Mouse (Mus musculus) mature B cell (primary cell): ENCODE measurements around the gene Cdkn1a.
"Not testable (repeated sequence)": the region's sequence is repeated elsewhere in the genome, so short reads cannot be mapped to it uniquely, and the experiment has no call there.

Source experiments
- in situ Hi-C: fragments of 300-500 bp; cut with MboI; formaldehyde crosslinking; loops from 2 replicates; pipeline ENCODE4 v1.14.3; 2019

Gene Cdkn1a

DNA sequence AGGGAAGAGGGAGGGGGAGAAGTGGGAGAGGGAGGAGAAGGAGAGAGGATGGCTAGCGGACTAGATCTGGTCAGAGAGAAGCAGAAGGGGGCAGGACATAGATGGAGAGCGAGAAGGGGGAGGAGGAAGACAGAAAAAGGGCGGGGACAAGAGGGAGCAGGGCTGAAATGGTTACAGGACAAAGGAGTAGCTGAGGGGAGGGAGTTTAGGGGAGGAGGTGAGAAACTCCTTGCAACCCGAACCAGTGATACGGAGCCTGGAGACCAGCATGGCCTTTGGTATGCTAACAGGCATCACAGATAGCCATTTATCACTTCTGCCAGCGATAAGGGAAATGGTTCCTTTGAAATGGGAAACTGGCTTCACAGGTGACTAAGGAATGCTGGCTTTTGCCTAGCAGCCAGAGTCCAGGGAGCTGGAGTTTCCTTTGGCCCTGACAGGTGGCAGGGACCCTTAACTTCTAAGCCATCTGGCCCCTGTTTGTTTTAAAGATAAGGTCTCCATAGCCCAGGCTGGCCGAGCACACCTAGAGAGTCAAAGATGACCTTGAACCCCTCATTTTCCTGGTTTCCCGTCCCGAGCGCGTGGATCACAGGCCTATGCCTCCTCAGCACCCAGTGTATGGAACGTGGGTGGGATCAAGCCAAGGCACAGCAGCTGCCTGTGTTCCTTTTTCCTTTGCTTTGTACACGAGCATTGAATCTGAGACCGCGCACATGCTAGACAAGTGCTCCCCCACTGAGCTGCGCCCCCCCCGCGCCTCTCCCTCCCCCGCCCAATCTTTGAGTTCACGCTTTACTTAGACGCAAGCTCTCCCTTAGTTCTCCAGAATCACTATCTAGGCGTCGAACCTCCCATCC, 9.8 kb upstream of the Cdkn1a start:
- in situ Hi-C loops = no loop called here

DNA sequence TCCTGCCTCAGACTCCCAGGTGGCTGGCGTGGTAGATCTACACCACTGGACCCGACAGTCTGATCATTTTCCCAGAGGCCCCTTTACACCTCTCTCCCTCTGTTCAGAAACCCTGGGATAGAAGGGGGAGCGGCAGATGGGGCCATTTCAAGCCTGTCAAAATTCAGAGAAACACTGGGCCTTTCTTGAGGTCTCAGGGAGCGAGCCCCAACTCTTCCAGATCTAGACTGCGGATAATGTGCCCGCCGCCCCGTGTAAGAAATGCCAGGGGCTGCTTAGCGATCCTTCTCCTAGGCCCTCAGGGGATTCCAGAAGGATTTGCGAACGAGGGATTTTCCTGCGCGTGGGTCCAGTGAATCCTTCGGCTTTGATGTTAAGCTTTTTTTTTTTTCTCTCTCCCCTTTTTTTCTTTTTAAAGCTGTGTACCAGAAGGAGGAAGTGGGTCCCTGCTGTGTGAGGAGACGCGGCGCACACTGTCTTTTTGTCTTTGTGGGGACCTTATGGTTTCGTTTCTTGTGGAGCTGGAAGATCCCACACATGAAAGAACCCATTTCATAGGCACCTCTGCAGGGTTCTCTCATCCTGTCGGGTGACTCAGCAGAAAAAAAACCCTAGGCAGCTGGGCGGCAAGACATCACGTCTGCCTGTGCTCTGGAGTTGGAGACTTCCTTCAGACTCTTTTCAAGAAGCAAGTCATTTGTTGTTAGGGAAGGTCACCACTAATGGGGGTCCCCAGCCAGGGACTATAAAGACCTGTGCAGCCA, 9.0 kb upstream of the Cdkn1a start:
- in situ Hi-C loops = no loop called here

DNA sequence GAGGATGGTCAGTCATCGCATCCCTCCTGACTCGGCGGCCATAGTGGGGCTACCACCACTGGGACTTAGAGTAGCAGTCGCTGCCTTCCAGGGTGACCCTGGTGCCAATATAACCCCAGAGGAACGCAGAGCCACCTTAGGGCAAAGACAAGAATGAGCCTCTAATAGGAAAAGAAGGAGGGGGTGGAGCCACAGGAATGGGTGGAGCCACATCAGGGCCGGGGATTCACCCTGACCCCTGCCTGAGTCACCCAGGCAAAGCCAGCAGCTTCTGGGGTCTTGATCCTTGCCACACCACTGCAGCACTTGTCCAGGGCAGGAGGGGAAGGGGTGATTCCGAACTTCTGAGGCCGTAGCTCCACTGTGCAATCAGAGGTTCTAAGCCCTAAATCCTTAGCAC, 7.2 kb upstream of the Cdkn1a start:
- in situ Hi-C loops = no loop called here

DNA sequence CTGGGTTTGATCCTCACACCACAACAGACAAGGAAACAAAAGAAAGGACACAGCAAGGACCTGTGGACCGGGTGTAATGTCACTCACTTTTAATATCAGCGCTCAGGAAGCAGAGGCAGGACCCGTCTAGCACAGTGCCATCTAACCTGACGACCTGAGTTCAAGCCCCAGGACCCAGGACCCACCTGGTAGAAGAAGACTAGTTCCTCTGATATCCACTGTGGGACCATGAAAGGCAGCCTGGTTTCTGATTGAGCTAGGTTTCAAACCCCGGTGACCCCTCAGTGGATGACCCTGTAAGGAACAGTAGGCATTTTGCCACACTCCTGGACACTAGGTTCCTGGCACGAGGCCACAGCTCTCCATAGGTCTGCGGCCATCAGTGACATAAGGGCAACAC, 6.1 kb upstream of the Cdkn1a start:
- in situ Hi-C loops = no loop called here

DNA sequence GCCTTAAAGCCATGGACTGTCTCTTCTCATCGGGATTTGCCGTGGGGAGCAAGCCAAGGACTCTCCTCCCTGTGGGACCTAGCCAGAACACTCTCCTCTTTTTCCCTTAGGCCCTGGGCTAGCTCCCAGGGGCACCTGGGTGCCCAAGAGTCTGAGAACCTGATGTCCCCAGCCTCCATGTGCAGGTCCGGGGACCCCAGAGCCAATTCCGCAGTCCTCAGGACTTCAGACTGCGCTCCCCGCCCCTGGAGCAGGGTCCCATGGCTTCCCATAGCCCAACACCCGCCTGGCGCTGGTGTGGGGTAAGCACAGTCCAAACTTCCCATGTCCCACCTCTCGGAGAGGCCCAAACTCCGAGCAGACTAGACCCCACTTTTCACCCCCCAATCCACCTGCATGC, 5.5 kb upstream of the Cdkn1a start:
- in situ Hi-C loops = no loop called here

DNA sequence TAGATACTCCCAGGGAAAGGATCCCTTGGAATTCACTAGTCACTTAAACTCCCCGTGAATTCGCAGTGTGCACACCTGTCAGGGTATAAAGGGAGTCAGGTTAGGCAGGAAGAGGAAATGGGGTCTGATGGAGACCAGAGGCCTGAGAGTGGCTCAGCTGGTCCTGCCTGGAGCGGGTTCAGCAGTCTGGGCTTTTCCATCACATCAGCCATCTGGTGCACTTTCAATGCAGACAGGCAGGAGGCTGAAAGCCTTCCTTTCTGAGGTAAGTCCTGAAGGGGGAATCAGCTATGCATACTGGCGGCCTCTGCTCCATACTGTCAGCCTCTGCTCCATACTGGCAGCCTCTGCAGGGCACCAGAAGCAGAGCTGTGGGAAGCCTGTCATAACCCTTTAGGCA, 3.9 kb upstream of the Cdkn1a start:
- in situ Hi-C loops = no loop called here

DNA sequence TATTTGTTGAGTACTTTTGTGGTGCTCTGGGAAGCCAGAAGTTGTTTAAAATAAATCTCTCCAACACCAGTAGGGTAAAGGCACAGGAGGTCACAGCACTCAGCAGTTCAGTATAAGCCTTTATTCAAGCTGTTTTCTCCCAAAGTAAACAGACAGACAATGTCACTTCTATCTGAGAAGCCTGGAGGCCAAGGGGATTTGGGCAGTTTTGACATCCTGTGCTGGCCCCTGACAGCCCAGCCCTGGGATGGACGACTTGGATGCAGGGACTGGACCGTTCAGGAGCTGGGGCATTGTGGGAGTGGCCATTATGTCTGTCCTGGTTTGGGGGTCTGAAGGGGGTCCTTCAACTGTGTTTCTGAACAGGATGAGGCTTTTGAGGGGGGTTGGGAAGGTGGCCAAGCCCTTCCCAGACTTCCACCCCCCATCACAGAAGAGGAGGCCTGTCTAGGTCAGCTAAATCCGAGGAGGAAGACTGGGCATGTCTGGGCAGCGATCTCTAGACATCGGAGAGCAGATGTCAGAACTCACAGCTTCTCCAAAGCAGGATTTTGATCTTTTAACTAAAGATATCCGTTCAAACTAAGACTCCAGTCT, 670 bp downstream of the Cdkn1a start:
- in situ Hi-C loops = no loop called here

DNA sequence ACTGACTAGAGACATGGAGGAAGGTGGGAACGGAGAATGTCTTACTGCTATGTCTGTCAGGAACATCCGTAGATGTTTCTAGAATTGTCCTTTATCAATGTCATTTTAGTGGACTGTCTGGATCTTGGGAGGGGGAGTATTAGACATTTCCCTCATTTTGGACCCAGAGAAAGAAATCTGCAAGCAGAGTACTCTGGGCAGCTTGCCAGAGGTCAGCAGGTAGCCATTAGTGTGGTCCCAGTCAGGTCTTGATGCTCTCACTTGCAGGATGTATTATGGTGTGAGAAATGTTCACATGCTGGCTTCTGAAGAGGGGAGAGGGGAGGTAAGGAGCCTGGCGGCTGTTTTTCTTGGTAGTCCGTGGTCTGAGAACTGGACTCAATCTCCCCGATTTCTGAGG, 1.7 kb downstream of the Cdkn1a start:
- in situ Hi-C loops = no loop called here

DNA sequence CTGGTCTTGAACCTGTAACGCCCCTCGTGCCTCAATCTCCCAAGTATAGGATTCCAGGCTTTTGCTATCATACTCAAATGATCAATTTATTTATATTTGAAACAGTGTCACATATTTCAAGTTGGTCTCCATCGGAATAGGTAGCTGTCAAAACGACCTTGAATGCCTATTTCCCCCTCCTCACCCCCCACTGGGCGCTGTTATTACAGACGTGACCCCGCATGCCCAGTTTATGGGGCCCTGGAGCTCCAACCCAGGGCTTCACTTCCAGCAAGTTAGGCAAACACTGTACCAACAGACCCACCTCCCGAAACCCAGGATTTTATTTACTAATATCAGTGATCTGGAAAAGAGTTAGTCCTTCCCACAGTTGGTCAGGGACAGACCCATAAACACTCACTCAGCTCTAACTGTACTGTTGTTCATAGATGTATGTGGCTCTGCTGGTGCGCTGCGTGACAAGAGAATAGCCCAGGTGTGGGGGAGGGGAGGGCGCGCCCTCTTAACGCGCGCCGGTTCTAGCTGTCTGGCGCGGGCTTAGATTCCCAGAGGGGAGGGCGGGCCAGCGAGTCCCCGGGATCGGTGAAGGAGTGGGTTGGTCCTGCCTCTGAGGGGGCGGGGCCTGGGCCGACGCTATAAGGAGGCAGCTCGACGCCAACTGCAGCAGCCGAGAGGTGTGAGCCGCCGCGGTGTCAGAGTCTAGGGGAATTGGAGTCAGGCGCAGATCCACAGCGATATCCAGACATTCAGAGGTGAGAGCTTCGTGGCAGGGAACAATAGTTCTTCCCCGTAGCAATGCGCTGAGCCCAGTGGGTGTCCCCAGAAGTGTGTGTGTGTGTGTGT, 2.6 kb downstream of the Cdkn1a start:
- in situ Hi-C loops = no loop called here

DNA sequence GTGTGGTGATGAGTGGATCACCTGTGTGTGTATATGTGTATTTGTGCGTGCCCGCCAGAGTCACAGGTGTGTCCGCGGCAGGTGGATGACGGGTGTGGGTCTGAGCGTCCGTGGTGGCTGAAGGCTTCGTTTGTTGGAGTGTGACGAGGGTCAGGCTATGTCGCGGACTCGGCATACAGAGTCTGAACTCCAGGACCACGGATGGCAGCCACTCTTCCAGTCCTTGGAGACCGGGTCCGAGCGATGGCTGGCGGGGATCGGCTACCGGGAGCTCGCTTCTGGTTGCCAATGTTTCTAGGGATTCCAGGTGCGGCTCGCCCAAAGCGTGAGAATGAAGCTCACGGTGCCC, 3.2 kb downstream of the Cdkn1a start:
- in situ Hi-C loops = no loop called here

DNA sequence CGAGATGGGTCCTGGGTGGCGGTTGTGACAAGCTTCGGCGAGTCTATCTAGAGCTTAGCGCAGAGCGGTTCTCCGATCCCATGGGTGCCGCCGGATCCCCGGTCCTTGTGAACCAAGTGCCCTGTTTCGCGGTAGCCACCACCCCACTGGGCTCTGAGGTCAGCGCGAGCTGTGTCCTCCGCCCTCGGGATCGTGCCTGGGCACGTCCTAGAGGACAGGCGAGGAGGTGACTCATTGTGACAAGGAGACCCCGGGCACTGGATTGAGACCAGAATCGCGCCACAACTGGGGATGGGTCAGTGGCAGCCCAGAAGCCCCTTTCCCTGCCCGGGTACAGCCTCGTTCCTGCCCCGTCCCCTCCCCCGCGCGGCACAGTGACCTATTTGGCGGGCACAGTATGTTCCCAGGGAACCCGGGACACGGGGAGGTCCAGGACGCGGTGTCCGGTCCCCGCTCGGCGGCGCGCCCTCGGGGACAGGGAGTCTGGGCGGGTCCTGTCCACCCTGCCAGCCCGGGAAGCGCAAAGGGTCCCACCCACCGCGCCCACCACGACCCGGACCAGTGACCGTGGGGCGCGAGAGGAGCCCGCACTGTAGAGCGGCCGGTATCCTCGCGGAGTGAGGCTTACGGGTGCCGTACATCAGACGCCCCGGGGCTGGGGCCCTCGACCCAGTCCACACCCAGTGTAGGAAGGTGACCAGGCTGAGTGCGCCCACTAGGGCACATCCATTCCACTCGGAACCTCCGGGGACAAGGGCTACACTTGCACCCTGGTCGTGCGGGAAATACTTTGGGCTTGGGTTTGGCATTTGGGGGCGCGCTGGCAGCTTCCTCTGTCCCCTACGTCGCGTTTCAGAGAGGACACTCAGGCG, 3.8 kb downstream of the Cdkn1a start:
- in situ Hi-C loops = loop anchor here (5.0 kb wide), 1 partner anchor 47 kb away; no protein-coding TSS in a partner anchor

DNA sequence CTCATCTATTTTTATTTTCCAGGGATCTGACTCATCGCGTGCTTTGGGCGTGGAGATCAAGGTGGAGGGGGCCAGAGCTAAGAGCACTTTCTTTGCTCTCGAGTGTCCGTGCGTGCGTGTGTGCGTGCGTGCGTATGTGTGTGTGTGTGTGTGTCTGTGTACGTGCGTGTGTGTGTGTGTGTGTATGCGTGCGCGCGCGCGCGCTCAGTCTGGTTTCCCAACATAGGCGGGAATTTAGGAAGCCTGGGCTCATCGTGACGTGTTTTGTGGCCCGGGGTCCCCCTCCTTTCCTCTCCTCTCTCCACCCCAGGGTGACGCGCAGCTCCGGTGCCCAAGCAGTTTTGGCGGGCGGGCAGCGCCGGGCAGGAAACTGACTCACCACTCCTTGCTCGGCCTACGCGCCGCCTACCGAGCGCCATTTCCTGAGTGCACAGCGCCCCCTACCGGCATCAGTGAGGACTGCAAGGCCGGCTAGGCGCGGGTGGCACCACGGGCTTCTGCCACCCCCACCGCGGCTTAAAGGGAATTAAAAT, 4.5 kb downstream of the Cdkn1a start:
- in situ Hi-C loops = loop anchor here (5.0 kb wide), 1 partner anchor 48 kb away; no protein-coding TSS in a partner anchor

DNA sequence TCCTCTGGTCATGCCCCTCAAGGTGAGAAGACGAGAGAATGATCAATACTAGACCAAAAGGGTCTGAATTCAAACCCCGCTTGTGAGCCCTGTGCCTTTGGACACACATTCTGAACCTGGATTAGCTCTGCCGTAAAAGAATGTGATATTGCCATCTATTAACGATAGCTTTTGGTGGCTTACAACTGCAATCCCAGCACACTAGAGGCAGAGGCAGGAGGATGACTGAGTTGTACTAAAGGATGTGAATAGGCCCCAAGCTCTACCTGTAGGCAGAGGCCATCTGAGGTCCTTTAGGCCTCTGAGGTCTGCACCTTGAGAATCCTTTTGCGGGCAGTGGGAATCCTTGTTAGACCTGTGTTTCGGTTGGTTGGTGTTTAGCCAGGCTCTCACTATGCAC, 5.5 kb downstream of the Cdkn1a start:
- in situ Hi-C loops = loop anchor here (5.0 kb wide), 1 partner anchor 49 kb away; no protein-coding TSS in a partner anchor

DNA sequence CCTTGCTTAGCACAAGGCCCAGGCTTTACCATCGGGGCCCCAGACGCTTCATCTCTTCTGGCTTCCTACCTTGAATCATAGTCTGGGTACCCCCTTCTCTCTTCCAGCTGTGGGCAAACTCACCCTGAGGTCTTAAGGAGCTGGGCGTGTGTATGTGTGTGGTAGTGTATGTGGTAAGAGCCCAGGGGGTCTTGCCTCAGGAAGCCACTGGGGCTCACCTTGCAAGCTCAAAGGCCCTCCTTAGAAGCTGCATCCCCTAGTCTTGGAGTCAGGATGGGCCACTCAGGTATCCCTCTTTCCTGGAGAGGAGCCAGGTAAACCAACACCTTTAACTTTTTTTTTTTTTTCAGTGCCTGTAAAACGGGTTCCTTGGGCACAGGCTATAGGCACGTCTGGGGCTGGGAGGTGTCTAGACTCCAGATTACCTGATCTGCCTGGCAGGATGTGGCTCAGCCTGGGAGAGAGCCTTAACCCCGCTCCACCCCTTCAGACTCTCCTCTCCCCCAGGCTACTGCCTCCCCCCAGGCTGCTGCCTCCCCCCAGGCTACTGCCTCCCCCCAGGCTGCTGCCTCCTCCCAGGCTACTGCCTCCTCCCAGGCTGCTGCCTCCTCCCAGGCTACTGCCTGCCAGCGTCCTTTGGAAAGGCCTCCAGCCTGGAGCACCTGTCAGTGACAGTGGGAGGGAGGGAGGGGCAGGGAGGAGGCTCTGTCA, 6.2 kb downstream of the Cdkn1a start:
- in situ Hi-C loops = loop anchor here (5.0 kb wide), 1 partner anchor 50 kb away; no protein-coding TSS in a partner anchor

DNA sequence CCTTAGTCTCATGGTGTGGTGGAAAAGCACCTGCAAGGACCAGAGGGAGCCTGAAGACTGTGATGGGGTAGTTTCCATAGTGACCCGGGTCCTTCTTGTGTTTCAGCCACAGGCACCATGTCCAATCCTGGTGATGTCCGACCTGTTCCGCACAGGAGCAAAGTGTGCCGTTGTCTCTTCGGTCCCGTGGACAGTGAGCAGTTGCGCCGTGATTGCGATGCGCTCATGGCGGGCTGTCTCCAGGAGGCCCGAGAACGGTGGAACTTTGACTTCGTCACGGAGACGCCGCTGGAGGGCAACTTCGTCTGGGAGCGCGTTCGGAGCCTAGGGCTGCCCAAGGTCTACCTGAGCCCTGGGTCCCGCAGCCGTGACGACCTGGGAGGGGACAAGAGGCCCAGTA, 7.5 kb downstream of the Cdkn1a start:
- in situ Hi-C loops = loop anchor here (5.0 kb wide), 1 partner anchor 51 kb away; no protein-coding TSS in a partner anchor

DNA sequence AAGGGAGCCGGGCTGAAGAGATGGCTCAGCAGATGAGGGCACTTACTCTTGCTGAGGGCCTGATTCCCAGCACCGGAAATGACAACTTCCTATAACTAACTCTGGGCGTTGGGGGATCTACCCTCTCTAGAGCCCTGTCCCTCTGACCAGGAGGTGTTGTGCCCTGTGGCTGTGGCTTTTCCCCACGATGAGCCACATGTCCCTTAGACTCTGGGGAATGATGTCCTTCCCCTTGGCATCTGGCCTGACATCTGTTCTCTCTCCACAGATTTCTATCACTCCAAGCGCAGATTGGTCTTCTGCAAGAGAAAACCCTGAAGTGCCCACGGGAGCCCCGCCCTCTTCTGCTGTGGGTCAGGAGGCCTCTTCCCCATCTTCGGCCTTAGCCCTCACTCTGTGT, 8.3 kb downstream of the Cdkn1a start:
- in situ Hi-C loops = loop anchor here (5.0 kb wide), 1 partner anchor 52 kb away; no protein-coding TSS in a partner anchor

DNA sequence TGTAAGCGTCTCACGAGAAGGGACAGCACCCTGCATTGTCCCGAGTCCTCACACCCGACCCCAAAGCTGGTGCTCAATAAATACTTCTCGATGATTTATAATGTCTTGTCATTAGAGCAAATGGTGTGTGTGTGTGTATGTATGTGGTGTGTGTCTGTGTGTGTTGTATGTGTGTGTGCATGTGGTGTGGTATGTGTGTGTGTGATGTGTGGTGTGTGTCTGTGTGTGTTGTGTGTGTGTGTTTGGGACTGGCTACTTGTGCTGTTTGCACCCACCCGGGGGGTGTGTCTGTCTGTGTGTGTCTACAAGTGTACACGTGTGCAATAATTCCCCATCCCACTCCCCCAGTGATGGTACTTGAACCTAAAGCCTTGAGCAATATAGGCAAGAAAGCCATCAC, 9.9 kb downstream of the Cdkn1a start:
- in situ Hi-C loops = no loop called here

DNA sequence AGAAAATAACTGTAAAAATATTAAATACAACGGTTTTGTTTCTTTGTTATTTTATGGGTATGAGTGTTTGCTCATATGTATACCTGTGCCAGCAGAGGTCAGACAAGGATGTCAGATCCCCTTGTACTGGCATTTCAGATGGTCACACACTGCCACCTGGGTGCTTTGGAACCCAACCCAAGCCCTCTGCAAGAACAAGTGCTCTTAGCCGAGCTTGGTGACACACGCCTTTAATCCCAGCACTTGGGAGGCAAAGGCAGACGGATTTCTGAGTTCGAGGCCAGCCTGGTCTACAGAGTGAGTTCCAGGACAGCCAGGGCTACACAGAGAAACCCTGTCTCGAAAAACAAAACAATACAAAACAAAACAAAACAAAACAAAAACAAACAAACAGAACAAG, 19.6 kb downstream of the Cdkn1a start:
- in situ Hi-C loops = not testable (repeated sequence)

DNA sequence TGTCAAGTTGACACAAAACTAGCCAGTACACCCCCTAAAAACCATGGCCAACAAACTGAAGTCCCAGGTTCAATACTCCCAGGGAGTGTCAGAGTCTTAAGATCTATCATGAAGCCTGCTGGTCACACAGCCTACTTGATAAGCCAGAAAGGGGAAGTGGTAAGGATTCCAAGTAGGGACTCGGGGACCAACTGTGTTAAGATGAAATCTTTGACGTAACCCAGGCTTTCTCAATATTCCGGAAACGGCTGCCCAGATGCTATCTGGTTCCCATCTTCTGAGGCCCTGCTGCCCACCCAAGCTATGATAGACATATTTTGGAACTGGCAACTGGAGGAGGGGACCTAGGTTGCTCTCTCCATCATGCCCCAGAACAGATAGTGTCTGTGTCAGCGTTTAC, 20.6 kb downstream of the Cdkn1a start:
- in situ Hi-C loops = no loop called here
